Mouse (Mus musculus) neural tube, embryonic 12.5 days (tissue): Measurements from ENCODE around the gene Echdc2. TPM values are rescaled to one million over a fixed set of nuclear protein-coding genes. Genes with fewer than 3 reads are reported as not detected.
"Not testable (repeated sequence)": the region's sequence is repeated elsewhere in the genome, so short reads cannot be mapped to it uniquely, and the experiment has no call there.

Experiments used
- ATAC-seq: fragments of 200-750 bp; cut with Nextera tagmentation; 2 replicates; pipeline ENCODE4 v1.8.0; 2017; ENCODE audit warnings: low read depth, mild to moderate bottlenecking, moderate TSS enrichment, moderate library complexity; ENCODE audit not compliant: low FRiP score
- H3K27ac ChIP-seq: fragments of 300-500 bp; sonication (generic); 2 replicates; pipeline ENCODE4 v1.5.1; 2016
- H3K27me3 ChIP-seq: fragments of 300-500 bp; sonication (generic); replicated peaks from 2 replicates; pipeline ENCODE4 v1.6.1; 2016; ENCODE audit warnings: mild to moderate bottlenecking
- H3K36me3 ChIP-seq: fragments of 300-500 bp; sonication (generic); 2 replicates; pipeline ENCODE4 v1.6.1; 2016; ENCODE audit warnings: mild to moderate bottlenecking
- H3K4me1 ChIP-seq: fragments of 300-500 bp; sonication (generic); 2 replicates; pipeline ENCODE4 v1.6.1; 2016
- H3K4me2 ChIP-seq: fragments of 300-500 bp; sonication (generic); replicated peaks from 2 replicates; pipeline ENCODE4 v1.6.1; 2016; ENCODE audit warnings: mild to moderate bottlenecking
- H3K4me3 ChIP-seq: fragments of 300-500 bp; sonication (generic); 2 replicates; pipeline ENCODE4 v1.5.1; 2016
- H3K9ac ChIP-seq: fragments of 300-500 bp; sonication (generic); 2 replicates; pipeline ENCODE4 v1.6.1; 2016; ENCODE audit warnings: mild to moderate bottlenecking
- H3K9me3 ChIP-seq: fragments of 300-500 bp; sonication (generic); 2 replicates; pipeline ENCODE4 v1.6.1; 2016; ENCODE audit warnings: mild to moderate bottlenecking
- WGBS: fragments of 180-500 bp; shearing (Covaris S2); methylation state at CpG from one replicate; pipeline ENCODE4 v1.1.7; 2016; 5-methylcytosine and 5-hydroxymethylcytosine counted together
- polyA plus RNA-seq: library from polyadenylated mRNA; unstranded; fragments of >200 nt; fragmentation: Nextera tagmentation; extraction: Ambion mirVana; gene quantifications from 2 replicates; pipeline ENCODE4 v1.2.1, GENCODE M21; 2016

Echdc2 gene
- polyA plus RNA-seq, 1 experiment from 2014 or later, result 12.3 TPM

- 83% methylated on average over 1 of the region's 1 CpGs for WGBS
- Histone ChIP-seq H3K4me3 (no peak within 1 kb of the TSS), H3K27me3 (no peaks in the 10 kb centered on the region), H3K9ac (no peak within 1 kb of the TSS), H3K36me3 (no peaks in the 10 kb centered on the region), H3K27ac (no peak within 1 kb of the TSS), H3K4me1 (no peaks in the 10 kb centered on the region), H3K9me3 (no peaks in the 10 kb centered on the region), H3K4me2 (no peak within 1 kb of the TSS)
- ATAC-seq, result no peak
These were observed 20.4 kb upstream of the Echdc2 start, which contains the start of gene Scp2 for GRCm38 (mm10) chr4:108144880-108145279. Gene Scp2, minus strand, starts transcription at chr4:108144998.

- H3K9me3 ChIP-seq, H3K27ac ChIP-seq, H3K4me1 ChIP-seq, ATAC-seq, H3K9ac ChIP-seq, H3K4me2 ChIP-seq, H3K4me3 ChIP-seq, H3K27me3 ChIP-seq, H3K36me3 ChIP-seq: not testable (repeated sequence)
- 44% methylated on average over 3 of the region's 3 CpGs for WGBS
These were observed 19.7 kb upstream of the Echdc2 start for GRCm38 (mm10) chr4:108145554-108145953.

GRCm38 (mm10) chr4:108155141-108155540, 10.1 kb upstream of the Echdc2 start:
- not testable (repeated sequence) for H3K4me3 ChIP-seq, H3K27ac ChIP-seq, H3K9me3 ChIP-seq, H3K27me3 ChIP-seq, H3K36me3 ChIP-seq, H3K9ac ChIP-seq, H3K4me2 ChIP-seq, ATAC-seq, H3K4me1 ChIP-seq
- WGBS, result 82% methylated on average over 1 of the region's 1 CpGs

- Histone ChIP-seq H3K27me3 (peaks cover 7% of the 10 kb centered on the region; the same call in 1 of the 2 replicates), H3K9me3 (no peaks in the 10 kb centered on the region), H3K4me1 (no peaks in the 10 kb centered on the region), H3K4me2 (no peak overlapping the region), H3K27ac (no peak overlapping the region), H3K4me3 (no peak overlapping the region), H3K9ac (no peak overlapping the region), H3K36me3 (no peaks in the 10 kb centered on the region)
- no peak for ATAC-seq
- WGBS, result 93% methylated on average over 8 of the region's 8 CpGs
These were observed 3.3 kb upstream of the Echdc2 start for GRCm38 (mm10) chr4:108161936-108162335.

- peaks cover 7% of the 10 kb centered on the region; the same call in 1 of the 2 replicates for H3K27me3 ChIP-seq
- H3K9me3 ChIP-seq, result no peaks in the 10 kb centered on the region
- no peak overlapping the region for H3K4me2 ChIP-seq
- no peak overlapping the region for H3K9ac ChIP-seq
- no peak overlapping the region for H3K27ac ChIP-seq
- no peak for ATAC-seq
- no peak overlapping the region for H3K4me3 ChIP-seq
- no peaks in the 10 kb centered on the region for H3K4me1 ChIP-seq
- 85% methylated on average over 3 of the region's 3 CpGs for WGBS
- no peaks in the 10 kb centered on the region for H3K36me3 ChIP-seq
These were observed 1.9 kb upstream of the Echdc2 start for GRCm38 (mm10) chr4:108163291-108163690.

GRCm38 (mm10) chr4:108166874-108167273, 1.6 kb downstream of the Echdc2 start:
- no peak overlapping the region for H3K4me2 ChIP-seq
- H3K36me3 ChIP-seq, result no peaks in the 10 kb centered on the region
- no peak overlapping the region for H3K4me3 ChIP-seq
- no peak for ATAC-seq
- WGBS, result 86% methylated on average over 4 of the region's 4 CpGs
- peaks cover 7% of the 10 kb centered on the region; the same call in 1 of the 2 replicates for H3K27me3 ChIP-seq
- H3K9me3 ChIP-seq, result no peaks in the 10 kb centered on the region
- H3K4me1 ChIP-seq, result no peaks in the 10 kb centered on the region
- H3K9ac ChIP-seq, result no peak overlapping the region
- no peak overlapping the region for H3K27ac ChIP-seq

- WGBS, result 88% methylated on average over 6 of the region's 6 CpGs
These were observed 2.8 kb downstream of the Echdc2 start for GRCm38 (mm10) chr4:108168056-108168455.

GRCm38 (mm10) chr4:108182278-108182677, 17.0 kb downstream of the Echdc2 start:
- Histone ChIP-seq H3K4me1 (no peaks in the 10 kb centered on the region), H3K27me3 (no peaks in the 10 kb centered on the region), H3K36me3 (no peaks in the 10 kb centered on the region), H3K4me2 (no peak overlapping the region), H3K9ac (no peak overlapping the region), H3K4me3 (no peak overlapping the region), H3K9me3 (no peaks in the 10 kb centered on the region), H3K27ac (no peak overlapping the region)
- no peak for ATAC-seq
- WGBS, result 52% methylated on average over 1 of the region's 1 CpGs

More at GRCm38 (mm10) chr4:108168056-108168455, 2.8 kb downstream of the Echdc2 start:
- H3K9ac ChIP-seq, result no peak overlapping the region
- H3K4me2 ChIP-seq, result no peak overlapping the region
- no peak overlapping the region for H3K27ac ChIP-seq
- no peaks in the 10 kb centered on the region for H3K36me3 ChIP-seq
- no peak for ATAC-seq
- no peaks in the 10 kb centered on the region for H3K9me3 ChIP-seq
- no peak overlapping the region for H3K4me3 ChIP-seq
- H3K4me1 ChIP-seq, result no peaks in the 10 kb centered on the region
- H3K27me3 ChIP-seq, result peaks cover 7% of the 10 kb centered on the region; the same call in 1 of the 2 replicates

- Histone ChIP-seq H3K36me3 (no peaks in the 10 kb centered on the region), H3K4me3 (no peak overlapping the region), H3K4me2 (no peak overlapping the region), H3K9ac (no peak overlapping the region), H3K4me1 (no peaks in the 10 kb centered on the region), H3K27me3 (no peaks in the 10 kb centered on the region), H3K9me3 (no peaks in the 10 kb centered on the region), H3K27ac (no peak overlapping the region)
- 87% methylated on average over 2 of the region's 2 CpGs for WGBS
- no peak for ATAC-seq
These were observed 27.6 kb downstream of the Echdc2 start for GRCm38 (mm10) chr4:108192821-108193323.

GRCm38 (mm10) chr4:108196277-108196855, 31.1 kb downstream of the Echdc2 start:
- Histone ChIP-seq H3K27ac (no peak overlapping the region), H3K4me1 (no peaks in the 10 kb centered on the region), H3K9me3 (no peaks in the 10 kb centered on the region), H3K9ac (no peak overlapping the region), H3K4me2 (no peak overlapping the region), H3K4me3 (no peak overlapping the region), H3K36me3 (no peaks in the 10 kb centered on the region), H3K27me3 (no peaks in the 10 kb centered on the region)
- WGBS, result 67% methylated on average over 6 of the region's 6 CpGs
- ATAC-seq, result no peak

GRCm38 (mm10) chr4:108199236-108199635, 34.0 kb downstream of the Echdc2 start:
- Histone ChIP-seq H3K9me3 (no peaks in the 10 kb centered on the region), H3K9ac (no peak overlapping the region), H3K4me1 (no peaks in the 10 kb centered on the region), H3K36me3 (no peaks in the 10 kb centered on the region), H3K27me3 (no peaks in the 10 kb centered on the region), H3K4me2 (no peak overlapping the region), H3K27ac (no peak overlapping the region), H3K4me3 (no peak overlapping the region)
- no peak for ATAC-seq
- 80% methylated on average over 2 of the region's 2 CpGs for WGBS

GRCm38 (mm10) chr4:108204629-108205028, 39.4 kb downstream of the Echdc2 start:
- no peak overlapping the region for H3K9ac ChIP-seq
- ATAC-seq, result no peak
- WGBS, result 88% methylated on average over 6 of the region's 6 CpGs
- no peaks in the 10 kb centered on the region for H3K9me3 ChIP-seq
- no peaks in the 10 kb centered on the region for H3K4me1 ChIP-seq
- H3K27me3 ChIP-seq, result no peaks in the 10 kb centered on the region
- no peak overlapping the region for H3K4me2 ChIP-seq
- H3K27ac ChIP-seq, result no peak overlapping the region
- no peak overlapping the region for H3K4me3 ChIP-seq
- H3K36me3 ChIP-seq, result no peaks in the 10 kb centered on the region

- Histone ChIP-seq H3K9ac (no peak overlapping the region), H3K36me3 (no peaks in the 10 kb centered on the region), H3K9me3 (no peaks in the 10 kb centered on the region), H3K27ac (no peak overlapping the region), H3K4me2 (no peak overlapping the region), H3K4me1 (peaks cover 8% of the 10 kb centered on the region; the same call in 1 of the 2 replicates), H3K4me3 (no peak overlapping the region), H3K27me3 (peaks cover 25% of the 10 kb centered on the region)
- ATAC-seq, result no peak
- WGBS, result 85% methylated on average over 2 of the region's 2 CpGs
These were observed 47.8 kb downstream of the Echdc2 start for GRCm38 (mm10) chr4:108213023-108213422.
